Mouse (Mus musculus) liver (tissue): ENCODE measurements around the gene Nemp2.

Experiments used
- DNase-seq: peaks from one replicate; pipeline ENCODE4 v3.0.0-alpha.2; 2020; ENCODE audit warnings: mixed read lengths

The Nemp2 gene

DNA sequence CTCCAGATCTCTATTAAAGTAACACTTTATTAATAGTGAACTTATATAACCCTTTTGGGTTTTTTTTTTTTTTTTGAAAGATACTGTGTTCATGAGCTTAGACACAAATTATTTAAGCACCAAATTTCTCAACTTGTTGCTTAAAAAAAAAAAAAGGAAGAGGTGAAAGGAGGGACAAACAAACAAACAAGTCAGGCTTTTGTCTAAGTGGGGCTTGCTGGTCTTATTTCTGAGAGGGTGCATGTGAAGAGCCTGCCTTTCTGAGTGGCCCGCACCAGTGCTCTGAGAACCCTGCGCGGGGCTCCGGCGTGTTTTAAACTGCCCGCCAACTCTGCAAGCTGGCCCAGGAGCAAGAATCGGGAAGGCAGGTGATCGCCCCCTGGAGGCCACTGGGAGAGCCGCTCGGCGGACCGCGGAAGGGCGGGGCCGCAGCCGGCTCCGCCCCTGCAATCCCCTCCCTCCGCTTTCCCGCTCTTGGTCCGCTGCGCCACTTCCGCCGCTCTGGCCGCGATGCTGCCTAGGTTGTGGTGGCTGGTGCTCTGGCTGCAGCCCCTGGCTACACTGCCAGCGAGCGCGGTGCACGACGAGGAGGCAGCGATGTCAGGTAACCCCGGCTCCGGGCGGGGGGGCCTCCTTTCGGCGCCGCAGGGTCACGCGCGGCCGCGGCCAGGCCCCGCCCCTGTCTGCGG, at the start of gene Nemp2:
TSS of gene Nemp2 (plus strand) at position 456 of the 689 bp plus-strand sequence.
- DNase-seq, result peak; percentile 89

DNA sequence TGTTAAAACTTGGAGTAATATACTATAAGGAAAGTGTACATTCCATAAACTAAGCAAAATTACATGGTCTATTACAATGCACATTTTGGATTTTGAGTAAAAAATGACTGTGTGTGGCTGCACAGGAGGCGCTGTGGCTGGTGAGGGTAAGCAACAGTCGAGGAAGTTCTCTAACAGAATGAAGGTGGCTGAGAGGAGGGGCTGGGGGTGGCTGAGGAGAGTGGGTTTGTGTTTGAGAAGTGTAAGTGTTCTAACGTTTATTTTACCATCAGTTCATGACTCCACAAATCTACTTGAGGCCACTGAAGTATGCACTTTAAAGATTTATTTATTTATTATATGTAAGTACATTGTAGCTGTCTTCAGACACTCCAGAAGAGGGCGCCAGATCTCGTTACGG, 48.8 kb upstream of the Nemp2 start:
- DNase-seq, result no peak

DNA sequence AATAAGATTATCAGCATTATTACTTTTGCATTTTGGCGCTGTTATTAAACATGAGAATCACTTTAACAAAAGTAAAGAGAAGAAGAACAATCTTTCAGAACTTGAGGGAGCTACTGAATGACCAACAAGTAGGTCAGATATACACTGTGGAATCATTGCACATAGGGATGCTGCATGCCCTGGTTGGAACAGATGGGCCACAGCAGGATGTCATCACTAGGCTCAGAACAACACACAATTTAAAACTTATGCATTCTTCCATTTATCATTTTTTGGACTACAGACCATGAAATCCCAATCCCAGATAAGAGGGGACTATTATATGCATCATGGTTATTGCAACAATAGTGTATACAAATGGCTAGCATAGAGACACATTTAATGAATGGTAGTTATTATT, 47.6 kb upstream of the Nemp2 start:
- DNase-seq, result no peak

DNA sequence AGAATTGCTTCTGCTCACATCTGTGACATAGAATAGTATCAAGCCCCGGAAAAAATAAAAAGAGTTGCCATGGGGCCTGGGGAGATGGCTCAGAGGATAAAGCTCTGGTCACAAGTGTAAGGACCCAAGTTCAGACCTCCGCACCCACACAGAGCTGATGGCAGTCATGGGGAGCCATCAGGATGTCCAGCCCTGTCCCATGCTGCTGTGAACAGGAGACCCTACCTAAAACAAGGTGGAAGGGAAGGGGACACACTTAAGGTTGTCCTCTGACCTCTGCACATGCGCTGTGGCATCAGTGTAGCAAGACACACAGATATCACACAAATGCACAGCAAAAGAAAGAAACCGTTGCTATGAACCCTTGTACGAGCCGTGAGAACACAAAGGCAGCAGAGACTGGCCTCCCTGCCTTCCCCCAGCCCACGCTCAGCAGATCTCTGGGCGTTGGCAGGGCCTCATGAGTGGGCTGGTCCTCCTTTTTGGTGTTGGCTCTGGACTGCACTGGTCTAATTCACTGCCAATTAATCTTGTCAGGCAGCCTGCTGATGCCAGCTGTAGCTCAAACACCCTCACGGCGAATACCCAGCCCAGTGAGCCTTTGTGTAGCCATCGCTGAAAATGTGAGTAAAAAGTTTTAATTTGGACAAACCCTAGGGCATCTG, 33.4 kb upstream of the Nemp2 start:
- DNase-seq, result peak; percentile 11

DNA sequence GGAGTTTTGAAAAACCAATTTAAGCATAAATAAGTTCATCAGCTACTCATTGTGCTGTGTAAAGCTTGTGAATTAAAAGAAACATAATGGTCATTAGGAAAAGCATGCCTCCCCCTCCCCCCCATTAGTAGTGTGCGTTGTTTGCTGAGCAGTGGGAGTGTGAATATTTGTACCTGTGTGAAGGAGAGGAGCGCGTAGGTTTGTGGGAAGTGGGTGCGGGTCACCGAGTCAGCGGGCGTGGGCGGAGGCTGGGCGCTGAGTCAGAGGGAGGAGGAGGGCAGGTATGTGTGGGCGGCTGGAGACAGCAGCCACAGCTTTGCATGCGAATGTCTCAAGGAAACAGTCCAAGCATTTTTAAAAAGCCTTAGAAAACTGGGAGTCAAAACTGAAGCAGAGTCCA, 32.7 kb upstream of the Nemp2 start:
- peak; percentile 48 for DNase-seq

DNA sequence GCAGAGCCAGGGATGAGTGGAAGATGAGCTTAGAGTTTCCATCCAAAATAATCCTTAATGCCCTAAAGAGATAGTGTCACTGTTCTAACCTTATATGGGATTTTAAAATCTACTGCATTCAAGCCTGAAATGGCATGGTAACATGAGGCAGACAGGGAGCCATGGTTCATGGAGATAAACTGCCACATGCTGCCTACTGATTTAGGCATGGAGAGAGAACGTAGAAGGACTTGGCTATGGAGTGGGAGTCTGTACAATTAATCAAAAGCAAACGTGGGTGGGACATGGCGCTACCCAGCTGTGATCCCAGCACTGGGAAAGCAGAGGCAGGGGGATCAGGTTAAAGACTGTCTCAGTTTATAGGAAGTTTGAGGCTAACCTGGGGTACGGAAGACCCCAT, 32.1 kb upstream of the Nemp2 start:
- DNase-seq, result no peak

DNA sequence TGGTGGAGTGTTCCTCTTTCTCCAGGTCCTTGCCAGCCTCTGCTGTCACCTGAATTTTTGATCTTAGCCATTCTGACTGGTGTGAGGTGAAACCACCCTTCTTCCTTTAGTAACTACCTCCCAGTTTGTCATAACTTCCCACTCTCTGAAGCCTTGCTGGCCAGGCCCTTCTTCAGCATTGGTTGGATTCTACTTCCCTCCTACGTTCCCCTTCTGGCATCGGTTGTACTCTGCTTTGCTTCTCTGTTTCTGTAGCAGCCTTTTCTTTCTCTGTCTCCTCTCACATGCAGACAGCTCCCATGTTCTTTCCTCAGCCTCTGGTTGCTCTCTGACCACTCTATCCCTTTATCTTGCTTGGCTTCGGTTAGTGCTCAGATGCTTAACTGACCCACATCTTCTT, 29.0 kb upstream of the Nemp2 start:
- no peak for DNase-seq

DNA sequence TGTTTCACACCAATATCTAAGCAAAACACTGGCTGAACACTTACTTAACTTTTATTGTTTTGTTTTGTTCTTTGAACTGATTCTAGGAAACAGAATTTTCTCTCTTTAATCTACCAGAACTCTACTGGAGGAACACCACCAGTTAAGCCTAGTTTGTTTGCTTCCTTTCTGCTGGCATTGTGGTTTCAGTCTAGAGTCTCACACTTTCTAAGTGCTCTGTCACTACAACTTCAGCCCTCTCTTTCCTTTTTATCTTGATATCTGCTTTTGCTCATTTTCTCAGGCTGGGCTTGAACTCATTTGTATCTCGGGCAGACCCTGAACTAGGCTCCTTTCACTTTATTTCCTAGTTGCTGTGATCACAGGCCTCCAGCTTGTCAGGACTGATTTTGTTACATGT, 22.8 kb upstream of the Nemp2 start:
- DNase-seq, result no peak

DNA sequence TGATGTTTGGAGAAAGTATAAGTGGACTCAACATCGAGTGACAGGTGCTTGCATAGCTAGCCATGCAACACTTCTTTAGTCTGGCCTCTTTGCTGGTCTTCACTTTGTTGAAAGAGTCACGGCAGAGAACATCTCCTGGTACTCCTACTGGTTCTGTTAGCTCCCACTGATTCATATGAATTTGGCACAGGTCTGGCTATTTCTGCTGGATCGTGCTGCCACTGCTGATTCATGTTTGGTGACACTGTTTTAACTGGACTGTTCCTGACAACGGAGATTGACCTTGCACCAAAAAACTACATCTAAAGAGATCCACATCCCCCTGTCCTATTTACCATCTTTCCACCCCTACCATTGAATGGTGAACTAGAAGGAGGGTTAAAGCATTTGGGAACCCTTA, 22.0 kb upstream of the Nemp2 start:
- DNase-seq, result no peak

DNA sequence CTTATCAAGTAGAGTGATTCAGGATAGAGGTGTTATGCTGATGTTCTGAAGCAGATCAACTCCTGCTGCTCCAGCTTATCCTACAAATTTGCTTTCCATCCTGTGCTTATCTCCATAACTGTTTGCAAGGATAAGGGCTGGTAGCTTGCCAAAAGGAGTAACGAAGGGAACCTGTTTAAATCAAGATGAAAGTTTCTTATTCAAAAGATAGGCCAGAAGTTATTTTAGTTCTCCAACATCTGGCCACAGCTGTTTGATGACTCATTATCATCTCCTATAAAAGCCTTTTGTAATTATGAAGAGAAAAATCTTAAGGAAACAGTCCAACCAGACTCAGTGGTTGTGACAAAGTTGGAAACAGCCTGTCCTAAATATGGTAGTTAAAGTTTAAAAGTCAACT, 12.3 kb upstream of the Nemp2 start:
- DNase-seq, result no peak

DNA sequence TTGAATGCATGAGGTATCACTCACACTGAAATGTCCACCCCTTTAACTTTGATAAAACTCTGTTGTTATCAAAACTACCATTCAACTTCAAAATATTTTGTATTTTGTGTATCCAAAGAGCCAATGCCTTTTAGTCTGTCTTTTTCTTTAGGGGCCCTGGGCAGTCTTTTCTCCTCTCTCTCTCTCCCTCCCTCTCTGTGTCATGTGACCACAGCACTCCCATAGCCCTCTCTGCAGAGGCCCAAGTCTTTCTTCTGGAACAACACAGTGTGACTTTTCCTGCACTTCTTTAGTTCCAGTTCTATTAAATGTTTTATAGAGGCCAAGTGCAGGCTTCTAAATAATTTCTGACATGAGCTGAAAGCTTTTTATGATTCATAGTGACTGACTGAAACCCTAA, 10.1 kb upstream of the Nemp2 start:
- no peak for DNase-seq

DNA sequence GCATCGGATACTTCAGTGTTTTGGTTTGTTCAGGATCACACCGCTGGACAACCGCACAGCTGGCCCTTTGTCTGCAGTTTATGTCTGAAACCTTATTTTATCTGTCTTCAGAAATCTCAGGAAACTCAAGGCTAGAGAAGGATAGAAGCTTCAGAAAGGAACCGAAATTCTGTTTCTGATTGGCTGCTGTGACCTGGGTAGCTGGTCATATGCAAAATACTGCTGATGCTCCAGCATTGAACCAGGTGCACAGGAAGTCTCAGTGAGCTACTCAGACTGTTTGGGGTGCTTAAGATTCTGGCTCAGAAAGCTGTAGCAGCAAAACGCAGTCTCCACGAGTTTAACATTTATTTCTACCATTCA, 415 bp downstream of the Nemp2 start:
- DNase-seq, result no peak

DNA sequence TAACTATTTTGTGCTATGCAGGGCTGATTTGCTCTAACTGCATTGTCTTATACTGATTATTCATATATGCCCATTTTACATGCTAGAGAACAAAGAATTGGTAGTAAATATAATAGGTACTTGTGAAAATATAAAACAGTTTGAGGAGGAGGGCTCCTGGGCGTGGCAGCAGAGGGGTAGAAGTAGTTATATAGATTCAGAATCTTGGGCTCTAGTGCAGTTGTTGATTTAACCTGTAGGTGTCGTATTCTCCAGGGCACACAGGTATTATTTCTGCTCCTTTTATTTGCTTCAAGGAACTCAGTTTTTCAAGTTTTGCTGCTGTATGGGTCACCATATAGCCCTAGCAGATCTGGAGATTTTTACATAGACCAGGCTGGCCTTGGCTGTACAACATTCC, 1.1 kb downstream of the Nemp2 start:
- no peak for DNase-seq

DNA sequence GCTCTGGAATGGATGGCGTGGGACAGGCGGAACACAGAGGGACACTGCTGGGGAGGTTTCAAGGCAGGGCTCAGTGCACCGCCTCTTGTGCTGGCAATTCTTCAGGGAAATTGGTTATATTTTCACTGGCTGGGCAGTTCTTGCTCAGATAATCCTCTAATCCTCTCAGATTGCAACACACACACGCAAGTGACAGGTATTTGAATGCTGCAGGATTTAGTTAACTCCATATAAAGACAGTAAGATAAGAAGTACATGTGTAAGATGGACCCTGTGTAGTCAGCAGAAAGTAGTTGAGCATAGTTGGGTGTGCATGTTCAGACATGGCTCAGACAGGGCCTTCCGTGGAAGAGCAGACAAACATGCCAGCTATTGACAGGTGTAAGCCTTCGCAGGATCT, 3.7 kb downstream of the Nemp2 start:
- no peak for DNase-seq

DNA sequence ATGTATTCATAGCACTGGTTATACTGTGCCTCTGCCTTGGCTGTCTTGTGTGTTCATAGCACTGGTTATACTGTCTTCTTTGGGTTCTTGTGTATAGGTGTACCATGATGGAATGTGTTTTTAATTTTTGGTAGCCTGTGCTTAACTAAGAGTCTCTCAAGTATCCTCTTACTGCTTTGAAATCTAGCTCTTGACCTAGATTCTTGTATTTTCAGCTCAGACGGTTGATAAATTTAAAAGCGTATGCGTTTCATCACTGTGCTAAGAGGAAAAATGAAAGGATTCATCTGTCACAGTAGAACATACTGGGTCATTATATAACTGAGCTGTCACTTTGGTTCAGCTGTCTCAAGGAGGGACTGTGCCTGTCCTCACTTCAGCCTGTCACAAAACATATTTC, 5.4 kb downstream of the Nemp2 start:
- DNase-seq, result no peak

DNA sequence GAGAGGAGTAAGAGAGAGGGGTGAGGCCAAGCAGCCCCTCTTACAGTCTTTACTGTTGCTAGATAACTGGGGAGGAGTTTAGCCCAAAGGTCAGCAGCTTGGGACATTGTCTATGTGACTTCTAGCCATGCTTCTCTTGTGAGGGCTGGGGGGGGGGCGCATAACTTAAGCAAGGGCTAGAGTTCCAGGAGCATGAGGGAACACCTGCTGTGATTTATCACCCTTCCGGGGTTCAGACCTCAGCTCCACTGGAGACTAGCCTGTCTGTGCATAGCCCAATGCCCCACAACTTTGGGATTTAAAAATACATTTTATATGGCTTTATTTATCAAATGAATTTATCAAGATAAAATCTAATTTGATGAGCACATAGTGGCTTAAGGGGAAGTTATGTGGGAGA, 7.6 kb downstream of the Nemp2 start:
- DNase-seq, result no peak

DNA sequence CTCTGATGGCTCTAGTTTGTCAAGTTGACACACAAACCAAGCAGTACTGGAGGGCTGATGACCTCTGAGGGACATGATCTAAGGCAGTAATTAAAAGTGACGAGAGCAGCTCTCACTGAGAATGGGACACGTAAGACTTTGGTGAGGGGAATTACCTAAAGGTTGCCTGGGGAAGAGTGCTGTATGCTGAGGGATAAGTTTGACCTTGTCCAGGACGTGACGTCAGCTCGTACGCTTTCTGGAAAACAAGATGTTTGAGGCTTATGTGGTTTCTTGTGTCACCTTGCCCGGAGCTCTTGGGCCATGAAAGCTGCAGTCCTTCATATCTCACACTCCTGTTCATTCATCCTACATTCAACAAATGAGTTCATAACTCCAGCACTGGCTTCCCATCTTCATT, 8.6 kb downstream of the Nemp2 start:
- DNase-seq, result no peak

DNA sequence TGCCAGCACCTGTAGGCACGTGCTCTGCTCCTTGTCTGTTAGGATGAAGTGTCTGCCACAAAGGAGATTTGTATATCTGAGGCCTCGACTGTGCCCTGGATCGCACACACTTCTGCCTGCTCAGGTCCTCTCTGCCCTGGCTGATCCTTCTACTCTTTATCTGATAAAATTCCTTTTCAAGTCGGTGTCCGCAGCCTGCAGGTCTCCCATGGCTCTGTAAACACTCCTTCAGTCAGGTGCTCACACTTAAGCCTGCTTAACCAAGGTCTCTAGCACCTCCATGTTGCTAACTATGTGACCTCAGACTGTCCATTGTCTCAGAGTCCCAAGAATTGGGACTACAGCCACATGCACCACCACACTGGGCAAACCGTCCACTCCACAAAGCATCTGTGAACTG, 9.8 kb downstream of the Nemp2 start:
- no peak for DNase-seq

DNA sequence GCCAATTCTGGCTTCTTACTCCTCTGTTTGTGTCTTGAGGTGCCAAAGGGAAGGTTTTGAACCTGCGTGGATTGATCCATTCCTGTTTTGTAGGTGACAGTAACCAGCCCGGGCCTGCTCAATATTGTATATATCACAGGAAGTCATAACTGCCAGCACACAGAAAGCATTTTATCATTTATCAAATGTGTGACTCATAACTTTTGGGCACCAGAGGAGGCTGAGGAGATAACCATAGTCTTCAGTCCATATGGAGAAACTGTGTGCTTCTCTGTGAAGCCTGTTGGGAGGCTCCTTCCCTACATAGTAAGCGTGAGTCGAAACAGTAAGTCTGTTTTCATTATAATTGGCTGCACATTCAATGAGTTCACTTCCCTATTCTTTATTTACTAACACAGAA, 10.2 kb downstream of the Nemp2 start:
- no peak for DNase-seq

DNA sequence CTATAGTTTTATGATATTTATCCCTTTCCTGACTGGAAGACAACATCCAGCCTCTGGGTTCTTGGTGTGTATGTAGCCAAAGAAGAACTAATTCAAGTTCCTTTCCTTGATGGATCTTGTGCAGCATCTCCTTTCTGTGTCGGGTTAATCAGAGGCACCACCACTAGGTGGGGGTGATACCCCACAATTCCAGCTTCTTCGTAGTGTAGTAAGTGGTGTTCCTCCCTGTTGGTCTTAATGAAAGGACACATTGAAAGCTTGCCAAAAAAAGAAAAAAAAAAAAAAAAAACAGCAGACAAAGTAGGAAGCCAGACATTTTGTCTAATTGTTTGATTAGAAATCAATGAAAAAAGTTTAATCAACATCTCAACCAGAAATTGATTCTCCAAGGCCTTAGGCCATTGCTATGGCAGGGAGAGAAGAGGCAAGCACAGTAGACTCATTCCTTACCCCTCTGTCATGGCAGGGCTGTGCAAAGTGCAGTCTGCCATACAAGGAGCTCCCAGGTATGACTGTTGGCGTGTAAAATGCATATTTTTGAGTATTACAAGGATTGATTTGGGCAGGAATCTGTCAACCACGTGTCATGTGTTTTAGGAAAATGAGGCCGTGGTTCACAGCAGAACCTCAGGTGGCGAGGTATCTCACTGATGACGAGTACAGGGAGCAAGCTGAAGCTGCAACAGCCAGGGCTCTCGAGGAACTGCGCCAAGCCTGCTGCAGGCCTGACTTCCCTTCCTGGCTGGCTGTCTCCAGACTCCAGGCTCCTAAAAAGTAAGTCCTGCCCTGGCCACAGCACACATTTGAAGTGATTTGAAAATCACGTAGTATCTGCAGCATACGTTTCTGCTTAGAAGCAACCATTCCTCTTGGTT, 17.9 kb downstream of the Nemp2 start:
- peak; percentile 46 for DNase-seq

DNA sequence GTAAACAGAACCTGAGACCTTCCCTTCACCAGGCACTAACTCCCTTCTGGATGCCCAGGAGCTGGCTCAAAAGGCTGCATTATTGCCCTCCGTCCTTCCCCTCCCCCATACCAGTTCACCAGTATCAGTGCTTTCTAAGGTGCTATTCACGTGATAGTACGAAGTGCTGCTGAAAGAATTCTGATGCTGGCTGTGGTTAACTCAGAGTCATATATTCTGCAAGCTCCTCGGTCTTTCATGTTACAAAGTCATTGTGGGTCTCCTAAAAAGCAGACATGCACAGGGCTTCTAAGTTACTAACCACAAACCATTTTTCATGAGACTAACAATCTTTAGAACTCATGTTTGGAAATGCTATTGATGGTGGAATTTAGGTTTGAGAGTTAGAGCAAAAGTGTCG, 19.6 kb downstream of the Nemp2 start:
- DNase-seq, result no peak

DNA sequence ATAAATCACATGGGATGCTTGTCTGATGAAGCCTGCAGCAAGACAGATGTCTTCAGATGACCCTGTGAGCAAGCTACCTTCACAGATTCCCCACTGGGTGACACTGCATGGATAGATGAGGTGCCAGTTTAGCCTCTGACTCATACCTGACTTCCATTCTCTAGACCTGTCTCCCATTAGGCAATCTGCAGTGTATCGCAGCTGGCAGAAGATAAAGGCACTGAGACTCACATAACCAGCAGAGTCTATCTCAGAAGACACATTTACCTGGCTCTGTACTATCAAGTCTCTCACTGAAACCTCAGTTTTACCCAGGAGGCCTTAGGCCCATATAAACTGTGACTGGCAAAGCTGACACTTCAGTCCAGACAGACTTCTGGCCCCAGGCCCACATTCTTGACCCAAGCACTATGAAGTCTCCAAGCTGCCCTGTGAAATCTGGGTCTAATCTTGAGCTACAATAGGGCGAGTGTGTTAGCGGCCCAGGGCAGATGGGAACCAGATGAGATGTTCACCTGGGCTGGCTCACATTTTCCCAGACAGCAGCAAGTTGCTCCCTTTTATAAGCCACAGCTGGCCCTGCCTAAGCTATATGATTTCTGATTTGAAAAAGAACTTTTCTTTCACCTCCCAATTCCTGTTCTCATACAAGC, 22.2 kb downstream of the Nemp2 start:
- no peak for DNase-seq

DNA sequence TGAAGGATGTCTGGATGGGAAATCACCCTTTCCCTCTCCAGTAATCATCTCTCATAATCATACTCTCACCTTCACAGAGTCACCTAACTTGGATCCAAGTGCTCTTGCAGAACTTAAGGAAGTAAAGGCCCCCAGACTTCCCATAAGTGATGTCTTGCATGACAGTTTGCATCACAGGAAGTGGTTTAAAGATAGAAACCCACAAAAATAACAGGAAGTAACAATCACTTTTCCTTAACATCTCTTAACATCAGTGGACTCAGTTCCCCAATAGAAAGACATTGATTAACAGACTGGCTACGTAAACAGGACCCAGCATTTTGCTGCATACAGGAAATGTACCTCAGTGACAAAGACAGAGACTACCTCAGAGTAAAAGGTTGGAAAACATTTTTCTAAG, 22.9 kb downstream of the Nemp2 start:
- DNase-seq, result no peak

DNA sequence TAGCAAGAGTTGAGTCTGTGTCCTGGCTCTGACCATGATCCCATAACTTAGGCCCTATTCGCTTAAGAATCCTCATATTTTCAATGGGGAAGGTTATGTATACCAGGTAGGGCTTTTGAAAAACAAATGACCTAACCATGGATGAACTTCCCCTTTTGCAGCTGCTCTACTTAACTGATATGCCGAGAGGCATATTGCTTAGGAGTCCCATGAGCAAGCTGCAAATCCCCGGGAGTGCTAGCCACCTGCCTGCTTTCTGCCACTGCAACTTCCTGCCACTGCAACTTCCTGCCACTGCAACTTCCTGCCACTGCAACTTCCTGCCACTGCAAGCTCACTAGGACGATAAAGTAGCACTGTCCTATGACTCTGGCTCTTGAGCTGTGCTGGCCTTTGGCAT, 24.6 kb downstream of the Nemp2 start:
- DNase-seq, result no peak
